Mouse (Mus musculus) neural tube, embryonic 12.5 days (tissue): ENCODE data around the gene Tas2r137. TPM values are rescaled to one million over a fixed set of nuclear protein-coding genes. Genes with fewer than 3 reads are reported as not detected.

Experiments used
- ATAC-seq: fragments of 200-750 bp; cut with Nextera tagmentation; 2 replicates; pipeline ENCODE4 v1.8.0; 2017; ENCODE audit warnings: low read depth, mild to moderate bottlenecking, moderate TSS enrichment, moderate library complexity; ENCODE audit not compliant: low FRiP score
- H3K27ac ChIP-seq: fragments of 300-500 bp; sonication (generic); 2 replicates; pipeline ENCODE4 v1.5.1; 2016
- H3K27me3 ChIP-seq: fragments of 300-500 bp; sonication (generic); replicated peaks from 2 replicates; pipeline ENCODE4 v1.6.1; 2016; ENCODE audit warnings: mild to moderate bottlenecking
- H3K36me3 ChIP-seq: fragments of 300-500 bp; sonication (generic); 2 replicates; pipeline ENCODE4 v1.6.1; 2016; ENCODE audit warnings: mild to moderate bottlenecking
- H3K4me1 ChIP-seq: fragments of 300-500 bp; sonication (generic); 2 replicates; pipeline ENCODE4 v1.6.1; 2016
- H3K4me2 ChIP-seq: fragments of 300-500 bp; sonication (generic); replicated peaks from 2 replicates; pipeline ENCODE4 v1.6.1; 2016; ENCODE audit warnings: mild to moderate bottlenecking
- H3K4me3 ChIP-seq: fragments of 300-500 bp; sonication (generic); 2 replicates; pipeline ENCODE4 v1.5.1; 2016
- H3K9ac ChIP-seq: fragments of 300-500 bp; sonication (generic); 2 replicates; pipeline ENCODE4 v1.6.1; 2016; ENCODE audit warnings: mild to moderate bottlenecking
- H3K9me3 ChIP-seq: fragments of 300-500 bp; sonication (generic); 2 replicates; pipeline ENCODE4 v1.6.1; 2016; ENCODE audit warnings: mild to moderate bottlenecking
- WGBS: fragments of 180-500 bp; shearing (Covaris S2); methylation state at CpG from one replicate; pipeline ENCODE4 v1.1.7; 2016; 5-methylcytosine and 5-hydroxymethylcytosine counted together
- polyA plus RNA-seq: library from polyadenylated mRNA; unstranded; fragments of >200 nt; fragmentation: Nextera tagmentation; extraction: Ambion mirVana; gene quantifications from 2 replicates; pipeline ENCODE4 v1.2.1, GENCODE M21; 2016

Tas2r137 gene
- polyA plus RNA-seq, 1 experiment from 2014 or later: not detected

DNA sequence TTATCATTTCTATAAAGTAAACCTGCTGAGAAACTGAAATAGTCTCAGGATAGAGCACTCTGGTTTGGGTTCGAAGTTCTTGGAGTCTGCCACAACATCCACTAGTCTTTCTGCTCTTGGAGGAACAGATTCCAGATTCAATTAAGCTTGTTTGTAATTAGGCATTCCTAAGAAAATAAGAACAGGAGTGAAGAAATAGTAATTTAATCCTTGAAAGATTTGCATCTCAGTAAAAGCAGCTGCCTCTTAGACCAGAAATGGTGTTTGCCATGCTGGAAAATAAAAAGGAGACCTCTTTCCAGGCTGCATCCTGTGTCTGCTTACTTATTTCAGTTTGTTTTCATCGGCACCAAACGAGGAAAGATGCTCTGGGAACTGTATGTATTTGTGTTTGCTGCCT lies 2.2 kb downstream of the Tas2r137 start, which contains the start of gene Tas2r108:
TSS of gene Tas2r108 (plus strand) at position 301 of the 400 bp plus-strand sequence.
- 85% methylated on average over 3 of the region's 3 CpGs for WGBS
- Histone ChIP-seq H3K4me2 (no peak within 1 kb of the TSS), H3K4me3 (no peak within 1 kb of the TSS), H3K27ac (no peak within 1 kb of the TSS), H3K9ac (no peak within 1 kb of the TSS), H3K36me3 (no peaks in the 10 kb centered on the region), H3K9me3 (no peaks in the 10 kb centered on the region), H3K27me3 (no peaks in the 10 kb centered on the region), H3K4me1 (no peaks in the 10 kb centered on the region)
- ATAC-seq: no peak

DNA sequence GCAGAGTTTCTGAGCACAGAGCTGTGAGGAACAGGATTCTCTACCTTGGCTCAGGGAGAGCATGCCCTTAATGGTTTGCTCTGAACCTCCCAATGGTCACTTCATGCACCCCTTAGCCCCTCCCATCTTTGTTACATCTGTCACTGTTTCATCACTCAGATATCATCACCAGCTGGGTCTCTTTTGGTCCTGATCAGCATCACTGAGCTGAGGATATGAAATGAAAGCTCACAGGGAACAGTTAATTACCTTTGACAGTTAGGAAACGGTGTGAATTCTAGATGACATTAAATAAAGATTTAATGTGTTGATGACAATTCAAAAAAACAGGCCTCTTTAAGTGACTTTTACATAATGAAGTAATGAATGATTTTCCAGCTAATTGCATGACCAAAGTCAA lies 28.4 kb downstream of the Tas2r137 start, which contains the start of gene Prss37:
TSS of gene Prss37 (minus strand) at position 101 of the 400 bp plus-strand sequence.
- Histone ChIP-seq H3K9me3 (no peaks in the 10 kb centered on the region), H3K9ac (no peak within 1 kb of the TSS), H3K4me3 (no peak within 1 kb of the TSS), H3K27ac (no peak within 1 kb of the TSS), H3K36me3 (no peaks in the 10 kb centered on the region), H3K4me1 (no peaks in the 10 kb centered on the region), H3K27me3 (no peaks in the 10 kb centered on the region), H3K4me2 (no peak within 1 kb of the TSS)
- ATAC-seq: no peak
- WGBS: 73% methylated on average over 1 of the region's 1 CpGs

Other genes starting within 250 kb of the Tas2r137 start
- gene Agk, start 166.1 kb upstream of the Tas2r137 start, polyA plus RNA-seq: 36.8 and 42.3 TPM in 2 replicates
- gene E330009J07Rik, start 55.1 kb upstream of the Tas2r137 start, polyA plus RNA-seq: 16.5 and 21.7 TPM in 2 replicates
- gene Wee2, start 52.1 kb upstream of the Tas2r137 start, polyA plus RNA-seq: 0.09 TPM in 1 of 2 replicates, not detected in the other
- 147 and 156 TPM in 2 replicates for gene Ssbp1, start 19.9 kb upstream of the Tas2r137 start, polyA plus RNA-seq
- gene Tas2r108, start 2.3 kb downstream of the Tas2r137 start, polyA plus RNA-seq: not detected in 2 replicates
- not detected in 2 replicates for gene Prss37, start 28.3 kb downstream of the Tas2r137 start, polyA plus RNA-seq
- 0.06 TPM in 1 of 2 replicates, not detected in the other for gene Olfr461, start 63.8 kb downstream of the Tas2r137 start, polyA plus RNA-seq
- gene Olfr460, start 78.3 kb downstream of the Tas2r137 start, polyA plus RNA-seq: not detected in 2 replicates
- gene Clec5a, start 94.6 kb downstream of the Tas2r137 start, polyA plus RNA-seq: 0.34 and 1.1 TPM in 2 replicates
- not detected in 2 replicates for gene Tas2r138, start 122.1 kb downstream of the Tas2r137 start, polyA plus RNA-seq
- 0.05 and 0.20 TPM in 2 replicates for gene Mgam, start 137.6 kb downstream of the Tas2r137 start, polyA plus RNA-seq